Mouse (Mus musculus) leukemia stem cell, adult 10-12 weeks (primary cell): ENCODE measurements around the gene Hrh3. TPM values are rescaled to one million over a fixed set of nuclear protein-coding genes. Genes with fewer than 3 reads are reported as not detected.

Experiments
- polyA plus RNA-seq: library from polyadenylated mRNA; stranded (reverse); fragments of >175 nt; gene quantifications from 2 replicates; pipeline ENCODE4 v1.2.3, GENCODE M21; 2012; ENCODE audit warnings: low replicate concordance

Gene Hrh3
- 0.42 TPM in 1 of 2 replicates, not detected in the other for polyA plus RNA-seq

DNA sequence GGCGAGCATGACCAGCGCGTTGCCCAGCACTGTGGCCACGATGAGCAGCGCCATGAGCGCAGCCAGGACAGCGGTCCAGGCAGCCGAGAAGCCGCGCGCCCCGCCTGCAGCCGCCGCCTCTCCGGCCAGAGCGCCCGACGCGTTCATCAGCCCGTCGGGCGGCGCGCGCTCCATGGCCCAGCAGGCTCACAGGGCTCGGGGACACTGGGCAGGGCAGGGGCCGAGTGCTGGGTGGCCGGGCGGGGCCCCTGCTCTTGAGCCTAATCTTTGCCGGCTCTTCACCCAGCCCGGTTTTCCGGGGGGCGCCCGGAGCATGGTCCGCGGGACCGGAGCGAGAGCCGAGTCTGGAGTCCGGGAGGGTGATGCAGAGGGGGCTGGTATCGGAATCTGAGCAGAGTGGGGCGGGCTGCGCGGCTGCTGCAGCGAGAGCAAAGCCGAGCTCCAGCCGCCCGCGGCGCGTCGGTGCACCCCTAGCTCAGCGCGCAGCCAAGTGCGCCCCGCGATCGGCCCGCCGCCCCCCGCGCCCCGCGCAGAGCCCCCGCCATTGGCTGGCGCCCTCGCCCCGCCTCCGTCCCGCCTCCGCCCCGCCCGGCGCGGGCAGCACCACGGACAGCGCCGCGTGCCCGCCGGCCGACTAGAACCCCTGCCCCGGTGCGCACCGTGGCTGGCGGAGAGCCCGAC, at the start of gene Hrh3:
Gene Hrh3 (minus strand): TSS at position 511 of the 681 bp plus-strand sequence.

GRCm38 (mm10) chr2:180118661-180119438, 14.6 kb upstream of the Hrh3 start, which contains the start of gene Osbpl2:
Gene Osbpl2, plus strand, starts transcription at chr2:180119306.

DNA sequence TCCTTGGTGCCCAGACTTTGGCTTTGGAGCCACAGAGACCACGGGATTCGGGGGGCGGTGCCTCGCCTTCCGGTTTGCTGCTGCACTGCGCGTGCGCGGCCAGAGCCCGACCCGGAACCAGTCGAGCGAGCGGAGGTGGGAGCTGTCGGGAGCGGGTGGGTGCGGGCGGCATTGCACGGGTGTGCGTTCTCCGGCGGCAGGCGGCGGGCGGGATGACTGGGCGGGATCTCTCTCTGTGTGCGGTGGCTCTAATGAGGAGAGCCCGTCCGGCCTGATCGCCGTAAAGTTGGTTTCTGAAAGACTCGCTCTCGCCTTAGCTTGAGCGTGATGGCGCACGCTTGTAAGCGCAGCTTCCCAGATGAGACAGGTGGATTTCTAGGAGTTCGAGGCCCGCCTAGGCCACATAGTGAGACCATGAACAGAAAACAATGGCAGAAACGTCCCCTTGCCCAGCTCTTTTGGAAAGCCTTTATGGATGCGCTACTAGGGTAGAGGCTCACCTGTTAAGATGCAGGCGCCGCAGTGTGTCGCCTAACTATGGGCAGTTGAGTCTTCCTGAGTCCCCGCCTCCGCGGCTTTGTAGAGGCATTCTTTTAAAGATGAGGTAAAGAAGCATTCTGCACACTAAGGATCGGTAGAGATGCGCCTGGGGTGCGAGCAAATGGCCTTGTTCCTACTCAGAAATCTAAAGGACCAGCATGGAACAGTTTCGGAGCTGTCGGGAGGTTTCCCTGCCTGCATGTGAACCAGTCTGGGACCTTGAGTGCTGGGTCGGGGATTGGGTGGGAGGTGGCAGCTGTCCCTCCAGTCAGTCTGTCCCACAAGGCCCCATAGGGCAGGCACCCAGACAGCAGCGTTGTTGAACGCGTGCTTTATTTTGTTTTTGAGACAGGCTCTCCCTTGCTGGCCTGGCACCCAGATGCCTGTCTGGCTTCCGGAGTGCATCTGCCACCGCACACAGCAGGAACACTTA, 33.5 kb downstream of the Hrh3 start, which contains the start of gene Mtg2:
Gene Mtg2 (plus strand): TSS at position 108 of the 973 bp plus-strand sequence.

Other genes with a start within 250 kb of the Hrh3 start
- gene Taf4, start 127.8 kb downstream of the Hrh3 start, polyA plus RNA-seq, result 21.3 and 35.7 TPM in 2 replicates
- gene Lsm14b, start 79.5 kb downstream of the Hrh3 start, polyA plus RNA-seq, result 52.2 and 62.2 TPM in 2 replicates
- gene Psma7, start 62.1 kb downstream of the Hrh3 start, polyA plus RNA-seq, result 23.6 and 70.9 TPM in 2 replicates
- 1.4 and 1.7 TPM in 2 replicates for gene Ss18l1, start 62.0 kb downstream of the Hrh3 start, polyA plus RNA-seq
- gene Mtg2, start 33.9 kb downstream of the Hrh3 start, polyA plus RNA-seq, result 14.0 and 15.4 TPM in 2 replicates
- 7.7 and 35.6 TPM in 2 replicates for gene Osbpl2, start 14.8 kb upstream of the Hrh3 start, polyA plus RNA-seq
- 761 and 1,456 TPM in 2 replicates for gene Adrm1, start 67.0 kb upstream of the Hrh3 start, polyA plus RNA-seq
- gene Lama5, start 121.4 kb upstream of the Hrh3 start, polyA plus RNA-seq, result 3.2 and 3.3 TPM in 2 replicates
- 28.0 and 439 TPM in 2 replicates for gene Rps21, start 152.9 kb upstream of the Hrh3 start, polyA plus RNA-seq
- gene Cables2, start 169.0 kb upstream of the Hrh3 start, polyA plus RNA-seq, result 30.5 and 84.7 TPM in 2 replicates
- gene Rbbp8nl, start 185.4 kb upstream of the Hrh3 start, polyA plus RNA-seq, result not detected in 2 replicates
- gene Gata5, start 230.2 kb upstream of the Hrh3 start, polyA plus RNA-seq, result 0.05 TPM in 1 of 2 replicates, not detected in the other